Mouse (Mus musculus): ENCODE results near the gene Otud7a. TPM values are rescaled to one million over a fixed set of nuclear protein-coding genes. Genes with fewer than 3 reads are reported as not detected.

Otud7a gene
- total and polyA plus RNA-seq, 2 experiments from 2014 or later: 3.2 to 22.5 TPM

- ATAC-seq (peak; percentile 71), DNase-seq (ENCODE audit: low spot score) (peak; percentile 93)
- no peak overlapping the region for H3K9ac ChIP-seq (replicated peaks; ENCODE audit: low read length)
- no peak overlapping the region for H3K27ac ChIP-seq
- no peaks in the 10 kb centered on the region for H3K27me3 ChIP-seq (ENCODE audit: insufficient read depth, low read length)
- H3K36me3 ChIP-seq (ENCODE audit: insufficient read depth, low read length): no peaks in the 10 kb centered on the region
- H3K4me2 ChIP-seq (ENCODE audit: low read depth, low read length): no peak overlapping the region
- TF ChIP-seq CTCF (IDR thresholded peaks at IDR 0.05; ENCODE audit: low read depth): peak; percentile 93
- peaks cover 8% of the 10 kb centered on the region; the same call in 1 of the 2 replicates for H3K4me1 ChIP-seq (ENCODE audit: insufficient read depth, low read length)
- no peaks in the 10 kb centered on the region for H3K9me3 ChIP-seq (ENCODE audit: low read length)
- 21% methylated on average over 3 of the region's 3 CpGs for WGBS
- no peak overlapping the region for H3K4me3 ChIP-seq (ENCODE audit: low read length)
Measured at GRCm38 (mm10) chr7:63671904-63672303, 227.4 kb downstream of the Otud7a start.

DNA sequence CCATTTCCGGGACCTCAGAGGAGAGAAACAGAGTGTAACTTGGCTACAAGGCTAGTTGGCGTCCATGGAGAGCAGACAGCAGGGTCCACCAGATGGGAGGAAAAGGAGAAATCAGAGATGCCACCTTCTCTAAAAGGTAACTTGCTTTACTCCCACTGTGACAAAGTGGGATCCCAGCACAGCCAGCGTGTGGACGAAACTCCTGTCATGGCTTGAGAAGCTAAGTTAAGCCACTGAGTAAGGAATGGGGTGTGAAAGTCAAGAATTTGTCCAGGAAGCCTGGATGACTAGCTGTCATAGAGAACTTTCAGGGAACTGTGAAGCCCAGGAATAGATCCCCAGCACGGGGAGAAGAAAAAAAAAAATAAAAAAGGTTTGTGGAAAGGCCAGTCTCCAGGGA, 232.1 kb downstream of the Otud7a start:
- ATAC-seq: no peak
- no peaks in the 10 kb centered on the region for H3K27me3 ChIP-seq (ENCODE audit: insufficient read depth, low read length)
- no peak for DNase-seq (ENCODE audit: low spot score)
- H3K27ac ChIP-seq: no peak overlapping the region
- no peak for TF ChIP-seq CTCF (IDR thresholded peaks at IDR 0.05; ENCODE audit: low read depth)
- no peaks in the 10 kb centered on the region for H3K9me3 ChIP-seq (ENCODE audit: low read length)
- H3K4me2 ChIP-seq (ENCODE audit: low read depth, low read length): no peak overlapping the region
- H3K4me3 ChIP-seq (ENCODE audit: low read length): no peak overlapping the region
- no peaks in the 10 kb centered on the region for H3K4me1 ChIP-seq (ENCODE audit: insufficient read depth, low read length)
- H3K9ac ChIP-seq (replicated peaks; ENCODE audit: low read length): no peak overlapping the region
- 86% methylated on average over 5 of the region's 5 CpGs for WGBS
- no peaks in the 10 kb centered on the region for H3K36me3 ChIP-seq (ENCODE audit: insufficient read depth, low read length)

- Histone ChIP-seq H3K27ac (no peak overlapping the region), H3K4me1 (ENCODE audit: insufficient read depth, low read length) (no peaks in the 10 kb centered on the region), H3K4me2 (ENCODE audit: low read depth, low read length) (no peak overlapping the region), H3K36me3 (ENCODE audit: insufficient read depth, low read length) (no peaks in the 10 kb centered on the region), H3K9me3 (ENCODE audit: low read length) (no peaks in the 10 kb centered on the region), H3K9ac (replicated peaks; ENCODE audit: low read length) (no peak overlapping the region), H3K27me3 (ENCODE audit: insufficient read depth, low read length) (no peaks in the 10 kb centered on the region), H3K4me3 (ENCODE audit: low read length) (no peak overlapping the region)
- DNase-seq (ENCODE audit: low spot score): no peak
- no peak for TF ChIP-seq CTCF (IDR thresholded peaks at IDR 0.05; ENCODE audit: low read depth)
- ATAC-seq: no peak
- WGBS: 58% methylated on average over 2 of the region's 2 CpGs
Measured at GRCm38 (mm10) chr7:63677149-63677548, 232.6 kb downstream of the Otud7a start.

DNA sequence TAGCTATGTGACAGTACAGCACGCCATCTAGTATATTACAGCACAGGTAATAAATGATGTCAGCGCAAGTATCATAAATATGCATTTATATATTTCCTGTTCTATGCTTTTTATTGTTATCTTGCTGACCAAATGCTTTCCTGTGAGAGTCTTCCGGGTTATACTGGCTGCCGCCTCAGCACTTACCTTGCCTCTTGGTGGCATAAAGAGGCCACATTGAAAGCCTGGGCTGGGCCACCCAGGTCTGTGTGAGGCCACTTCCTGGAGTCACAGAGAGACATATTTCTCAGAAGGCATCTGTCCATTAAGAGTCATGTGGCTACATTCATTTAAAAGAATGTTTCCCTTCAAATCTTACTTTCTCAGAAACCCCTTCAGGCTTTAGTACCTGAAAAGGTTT, 242.5 kb downstream of the Otud7a start:
- DNase-seq (ENCODE audit: low spot score): no peak
- no peak overlapping the region for H3K4me3 ChIP-seq (ENCODE audit: low read length)
- H3K27ac ChIP-seq: no peak overlapping the region
- ATAC-seq: no peak
- 89% methylated on average over 4 of the region's 4 CpGs for WGBS
- H3K4me2 ChIP-seq (ENCODE audit: low read depth, low read length): no peak overlapping the region
- no peaks in the 10 kb centered on the region for H3K27me3 ChIP-seq (ENCODE audit: insufficient read depth, low read length)
- no peak overlapping the region for H3K9ac ChIP-seq (replicated peaks; ENCODE audit: low read length)
- no peaks in the 10 kb centered on the region for H3K9me3 ChIP-seq (ENCODE audit: low read length)
- no peaks in the 10 kb centered on the region for H3K4me1 ChIP-seq (ENCODE audit: insufficient read depth, low read length)
- no peak for TF ChIP-seq CTCF (IDR thresholded peaks at IDR 0.05; ENCODE audit: low read depth)
- H3K36me3 ChIP-seq (ENCODE audit: insufficient read depth, low read length): no peaks in the 10 kb centered on the region

GRCm38 (mm10) chr7:63697921-63698320, 253.4 kb downstream of the Otud7a start:
- no peaks in the 10 kb centered on the region for H3K27me3 ChIP-seq (ENCODE audit: insufficient read depth, low read length)
- DNase-seq (ENCODE audit: low spot score) (peak; percentile 9), ATAC-seq (no peak)
- peaks cover 4% of the 10 kb centered on the region; the same call in 1 of the 2 replicates for H3K36me3 ChIP-seq (ENCODE audit: insufficient read depth, low read length)
- no peak overlapping the region for H3K4me2 ChIP-seq (ENCODE audit: low read depth, low read length)
- no peak overlapping the region for H3K4me3 ChIP-seq (ENCODE audit: low read length)
- 63% methylated on average over 4 of the region's 4 CpGs for WGBS
- H3K9me3 ChIP-seq (ENCODE audit: low read length): no peaks in the 10 kb centered on the region
- H3K4me1 ChIP-seq (ENCODE audit: insufficient read depth, low read length): no peaks in the 10 kb centered on the region
- no peak for TF ChIP-seq CTCF (IDR thresholded peaks at IDR 0.05; ENCODE audit: low read depth)
- H3K27ac ChIP-seq: no peak overlapping the region
- no peak overlapping the region for H3K9ac ChIP-seq (replicated peaks; ENCODE audit: low read length)

GRCm38 (mm10) chr7:63717903-63718302, 273.4 kb downstream of the Otud7a start:
- 83% methylated on average over 8 of the region's 8 CpGs for WGBS
- no peaks in the 10 kb centered on the region for H3K9me3 ChIP-seq (ENCODE audit: low read length)
- H3K36me3 ChIP-seq (ENCODE audit: insufficient read depth, low read length): no peaks in the 10 kb centered on the region
- no peak overlapping the region for H3K4me3 ChIP-seq (ENCODE audit: low read length)
- H3K9ac ChIP-seq (replicated peaks; ENCODE audit: low read length): no peak overlapping the region
- no peak for ATAC-seq
- no peak overlapping the region for H3K27ac ChIP-seq
- H3K27me3 ChIP-seq (ENCODE audit: insufficient read depth, low read length): no peaks in the 10 kb centered on the region
- DNase-seq (ENCODE audit: low spot score): no peak
- no peak overlapping the region for H3K4me2 ChIP-seq (ENCODE audit: low read depth, low read length)
- TF ChIP-seq CTCF (IDR thresholded peaks at IDR 0.05; ENCODE audit: low read depth): no peak
- no peaks in the 10 kb centered on the region for H3K4me1 ChIP-seq (ENCODE audit: insufficient read depth, low read length)

GRCm38 (mm10) chr7:63719183-63719944, 274.8 kb downstream of the Otud7a start:
- 88% methylated on average over 13 of the region's 13 CpGs for WGBS
- H3K9ac ChIP-seq (replicated peaks; ENCODE audit: low read length): no peak overlapping the region

More at GRCm38 (mm10) chr7:63719183-63719944, 274.8 kb downstream of the Otud7a start:
- Histone ChIP-seq H3K4me2 (ENCODE audit: low read depth, low read length) (no peak overlapping the region), H3K27ac (no peak overlapping the region), H3K9me3 (ENCODE audit: low read length) (no peaks in the 10 kb centered on the region), H3K4me1 (ENCODE audit: insufficient read depth, low read length) (no peaks in the 10 kb centered on the region), H3K27me3 (ENCODE audit: insufficient read depth, low read length) (no peaks in the 10 kb centered on the region), H3K4me3 (ENCODE audit: low read length) (no peak overlapping the region), H3K36me3 (ENCODE audit: insufficient read depth, low read length) (no peaks in the 10 kb centered on the region)
- ATAC-seq: no peak
- TF ChIP-seq CTCF (IDR thresholded peaks at IDR 0.05; ENCODE audit: low read depth): no peak
- no peak for DNase-seq (ENCODE audit: low spot score)

Measured in hindbrain, postnatal 0 days (tissue).